Mouse (Mus musculus) T-helper 2 cell (primary cell): ENCODE results near the gene Uba2.
"Not testable (repeated sequence)": the region's sequence is repeated elsewhere in the genome, so short reads cannot be mapped to it uniquely, and the experiment has no call there.

Experiments used
- in situ Hi-C: fragments of 300-600 bp; cut with MboI, MseI; formaldehyde crosslinking; loops from one replicate; pipeline ENCODE4 v1.15.1; 2025; ENCODE audit warnings: high pct_unique_total_duplicates

Uba2 gene

GRCm38 (mm10) chr7:34167766-34168469 is 1.5 kb downstream of the Uba2 start:
- in situ Hi-C loops: no loop called here

GRCm38 (mm10) chr7:34166850-34167249 is 2.5 kb downstream of the Uba2 start:
- in situ Hi-C loops: no loop called here

GRCm38 (mm10) chr7:34165999-34166398 is 3.4 kb downstream of the Uba2 start:
- in situ Hi-C loops: no loop called here

GRCm38 (mm10) chr7:34164671-34165070 is 4.7 kb downstream of the Uba2 start:
- in situ Hi-C loops: no loop called here

GRCm38 (mm10) chr7:34159167-34159566 is 10.2 kb downstream of the Uba2 start:
- in situ Hi-C loops: no loop called here

- in situ Hi-C loops: no loop called here
These were observed 11.4 kb downstream of the Uba2 start for GRCm38 (mm10) chr7:34157994-34158393.

GRCm38 (mm10) chr7:34147193-34147592 is 22.2 kb downstream of the Uba2 start:
- in situ Hi-C loops: loop anchor here (5.0 to 25.0 kb wide), 3 partner anchors 65 to 515 kb away; partner anchors contain the start of gene Kctd15

GRCm38 (mm10) chr7:34141123-34141522 is 28.3 kb downstream of the Uba2 start:
- in situ Hi-C loops: loop anchor here (25.0 kb wide), 1 partner anchor 521 kb away; the partner anchor contains the start of gene Kctd15

- in situ Hi-C loops: loop anchor here (25.0 kb wide), 1 partner anchor 523 kb away; the partner anchor contains the start of gene Kctd15
These were observed 29.9 kb downstream of the Uba2 start for GRCm38 (mm10) chr7:34139493-34139892.

- in situ Hi-C loops: loop anchor here (25.0 kb wide), 1 partner anchor 528 kb away; the partner anchor contains the start of gene Kctd15
These were observed 35.1 kb downstream of the Uba2 start for GRCm38 (mm10) chr7:34134336-34134735.

GRCm38 (mm10) chr7:34133117-34133762 is 36.2 kb downstream of the Uba2 start, which contains the start of gene Wtip:
Gene Wtip, minus strand, starts transcription at chr7:34133268.
- in situ Hi-C loops: loop anchor here (25.0 kb wide), 1 partner anchor 529 kb away; the partner anchor contains the start of gene Kctd15

- in situ Hi-C loops: loop anchor here (25.0 kb wide), 1 partner anchor 530 kb away; the partner anchor contains the start of gene Kctd15
These were observed 36.9 kb downstream of the Uba2 start for GRCm38 (mm10) chr7:34132355-34133079.

GRCm38 (mm10) chr7:34131959-34132354 is 37.4 kb downstream of the Uba2 start:
- in situ Hi-C loops: loop anchor here (25.0 kb wide), 1 partner anchor 530 kb away; the partner anchor contains the start of gene Kctd15

- in situ Hi-C loops: loop anchor here (25.0 kb wide), 1 partner anchor 531 kb away; the partner anchor contains the start of gene Kctd15
These were observed 38.3 kb downstream of the Uba2 start for GRCm38 (mm10) chr7:34131118-34131517.

GRCm38 (mm10) chr7:34126291-34126690 is 43.1 kb downstream of the Uba2 start:
- in situ Hi-C loops: loop anchor here (25.0 kb wide), 1 partner anchor 536 kb away; the partner anchor contains the start of gene Kctd15

GRCm38 (mm10) chr7:34125346-34125745 is 44.1 kb downstream of the Uba2 start:
- in situ Hi-C loops: loop anchor here (25.0 kb wide), 1 partner anchor 537 kb away; the partner anchor contains the start of gene Kctd15

GRCm38 (mm10) chr7:34122987-34123720 is 46.2 kb downstream of the Uba2 start:
- in situ Hi-C loops: no loop called here

GRCm38 (mm10) chr7:34120636-34121035 is 48.8 kb downstream of the Uba2 start:
- in situ Hi-C loops: not testable (repeated sequence)

- in situ Hi-C loops: no loop called here
These were observed 52.8 kb downstream of the Uba2 start for GRCm38 (mm10) chr7:34116601-34117000.

- in situ Hi-C loops: no loop called here
These were observed 60.2 kb downstream of the Uba2 start for GRCm38 (mm10) chr7:34109190-34109589.

- in situ Hi-C loops: no loop called here
These were observed 68.1 kb downstream of the Uba2 start for GRCm38 (mm10) chr7:34101276-34101675.
